7 mouse cellular contexts compared by ENCODE assay signal in the genomic region with DNA sequence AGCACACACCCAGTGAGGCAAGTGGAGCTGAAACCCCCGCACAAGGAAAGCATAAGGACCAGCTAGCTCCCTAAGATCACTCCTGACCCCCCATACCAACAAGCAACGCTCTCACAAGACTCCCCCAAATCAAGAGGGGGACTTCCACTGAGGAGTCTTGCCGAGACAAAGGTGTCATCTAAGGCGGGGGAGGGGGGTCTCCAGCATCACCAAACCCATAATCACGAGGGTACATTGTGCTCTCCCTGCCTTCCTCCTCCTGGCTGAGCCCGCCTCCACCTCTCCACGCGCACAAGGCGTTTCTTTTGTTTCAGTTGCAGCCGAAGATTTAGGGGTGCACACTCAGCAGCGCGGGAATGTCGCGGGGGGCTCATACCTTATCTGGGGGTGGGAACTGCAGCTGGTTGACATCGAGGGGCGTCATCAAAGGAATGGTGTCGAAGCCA. TPM values are rescaled to one million over a fixed set of nuclear protein-coding genes. Genes with fewer than 3 reads are reported as not detected.
DNase-seq lines count a peak whose midpoint lies in the region; ATAC-seq and TF ChIP-seq lines count a peak whose summit lies in the region.

No protein-coding gene starts in this region.

- H3K27me3 ChIP-seq in liver, adult 2 months (ENCODE audit: control insufficient read depth, insufficient read depth, low read length): no peaks in the 10 kb centered on the region; the same call in 1 of the 2 replicates
- peaks cover 14% of the 10 kb centered on the region; the same call in 1 of the 2 replicates for H3K27me3 ChIP-seq in hindbrain, embryonic 12.5 days
- H3K27me3 ChIP-seq in midbrain, embryonic 10.5 days (ENCODE audit: low read depth, poor library complexity, severe bottlenecking): peaks cover 52% of the 10 kb centered on the region

- H3K79me2 ChIP-seq in liver, adult 2 months (ENCODE audit: control insufficient read depth, insufficient read depth, low read length): no peaks in the 10 kb centered on the region

- H3K4me3 ChIP-seq in liver, adult 2 months (ENCODE audit: insufficient read depth, low read depth, low read length): peak overlapping the region; percentile 78; the same call in 1 of the 2 replicates
- H3K4me3 ChIP-seq in hindbrain, embryonic 12.5 days: peak overlapping the region; percentile 87
- peak overlapping the region; percentile 85 for H3K4me3 ChIP-seq in midbrain, embryonic 10.5 days

- no peaks in the 10 kb centered on the region for H3K36me3 ChIP-seq in liver, adult 2 months (ENCODE audit: control insufficient read depth, insufficient read depth, low read length)
- peaks cover 40% of the 10 kb centered on the region for H3K36me3 ChIP-seq in hindbrain, embryonic 12.5 days
- peaks cover 42% of the 10 kb centered on the region for H3K36me3 ChIP-seq in midbrain, embryonic 10.5 days

- peak overlapping the region; percentile 69 for H3K4me2 ChIP-seq in hindbrain, embryonic 12.5 days (replicated peaks)

- H3K9ac ChIP-seq in liver, adult 2 months (ENCODE audit: low read depth, low read length): no peak overlapping the region
- peak overlapping the region; percentile 97 for H3K9ac ChIP-seq in hindbrain, embryonic 12.5 days

- no peak overlapping the region for H3K27ac ChIP-seq in liver, adult 2 months (replicated peaks; ENCODE audit: insufficient read depth, low read depth, low read length)
- peak overlapping the region; percentile 93 for H3K27ac ChIP-seq in hindbrain, embryonic 12.5 days
- peak overlapping the region; percentile 94 for H3K27ac ChIP-seq in midbrain, embryonic 10.5 days (replicated peaks)

- 0 out of 2 replicates have a peak, but pooled peaks cover 2% of the 10 kb centered on the region for H3K4me1 ChIP-seq in liver, adult 2 months (ENCODE audit: control insufficient read depth, insufficient read depth, low read length)
- peaks cover 48% of the 10 kb centered on the region for H3K4me1 ChIP-seq in hindbrain, embryonic 12.5 days
- peaks cover 30% of the 10 kb centered on the region for H3K4me1 ChIP-seq in midbrain, embryonic 10.5 days

- DNase-seq in liver, adult 2 months (ENCODE audit: extremely low read depth, low read depth, low spot score): no peak
- DNase-seq in liver: no peak
- peak; percentile 56 for DNase-seq in embryo, embryonic 10.5 days (ENCODE audit: low spot score)
- peak; percentile 50 for DNase-seq in midbrain, embryonic 10.5 days (ENCODE audit: low spot score)

- no peak for TF ChIP-seq POLR2A in liver, adult 2 months (IDR thresholded peaks at IDR 0.05; ENCODE audit: extremely low read depth, insufficient read depth, low read length)

- peak; percentile 53 for ATAC-seq in hindbrain, embryonic 12.5 days (ENCODE audit: low FRiP score)
- ATAC-seq in megakaryocyte-erythroid progenitor cell, adult 5-6 weeks (replicated peaks; ENCODE audit: low FRiP score, low TSS enrichment, poor library complexity, severe bottlenecking): no peak
- ATAC-seq in monocyte, adult 5-6 weeks (replicated peaks; ENCODE audit: insufficient number of reproducible peaks, low FRiP score, low TSS enrichment, poor library complexity, severe bottlenecking): no peak

- no peaks in the 10 kb centered on the region for H3K9me3 ChIP-seq in hindbrain, embryonic 12.5 days (replicated peaks)
- no peaks in the 10 kb centered on the region for H3K9me3 ChIP-seq in midbrain, embryonic 10.5 days (replicated peaks)

- WGBS in liver, adult 2 months: 11% methylated on average over 17 of the region's 17 CpGs
- WGBS in hindbrain, embryonic 12.5 days: 2% methylated on average over 17 of the region's 17 CpGs
- WGBS in midbrain, embryonic 10.5 days: 4% methylated on average over 17 of the region's 17 CpGs

- TF ChIP-seq CTCF in liver, adult 2 months (IDR thresholded peaks at IDR 0.05; ENCODE audit: low read depth, low read length): no peak

RNA-seq across cellular contexts. Expression of gene Nsg1, which starts 1.2 kb away (rescaled TPM):
- 1.3 and 1.7 TPM in 2 replicates for total RNA-seq in liver, adult 2 months (2014; rRNA removed)
- 1.1 and 1.9 TPM in 2 replicates for polyA plus RNA-seq in liver, adult 2 months (2012; rRNA removed)
- polyA plus RNA-seq in hindbrain, embryonic 12.5 days (2016; fragmentation: Nextera tagmentation; extraction: Ambion mirVana): 447 and 479 TPM in 2 replicates
- 115 and 187 TPM in 2 replicates for polyA plus RNA-seq in midbrain, embryonic 10.5 days (2016; fragmentation: Nextera tagmentation; extraction: Ambion mirVana)
- total RNA-seq in megakaryocyte-erythroid progenitor cell, adult 5-6 weeks (2014; fragmentation: Nextera tagmentation): not detected in 2 replicates
- 0.05 TPM in 1 of 2 replicates, not detected in the other for total RNA-seq in megakaryocyte-erythroid progenitor cell, adult 5-6 weeks (2017)
- total RNA-seq in monocyte, adult 5-6 weeks (2017): 0.38 TPM in 1 of 3 replicates, not detected in the others

Comparison
In these comparisons a context has a peak if more than half of its experiments do, and no peak if none do; other contexts are left out.
1. DNase-seq: peak in embryo, embryonic 10.5 days (single experiment) and midbrain, embryonic 10.5 days (single experiment); none in liver, adult 2 months (single experiment) and liver (single experiment).
2. Peak in every context shown above with its lines, with median percentiles within 50 percentile points of each other: H3K4me3 ChIP-seq.